Mouse (Mus musculus) bone marrow, adult 2 months (tissue): ENCODE data around the gene Slain1. TPM values are rescaled to one million over a fixed set of nuclear protein-coding genes. Genes with fewer than 3 reads are reported as not detected.

Source experiments
- H3K27ac ChIP-seq: fragments of 200-500 bp; 2 replicates; pipeline ENCODE4 v1.5.1; 2012; ENCODE audit warnings: low read depth, mild to moderate bottlenecking, control low read depth, inconsistent platforms, low read length; ENCODE audit not compliant: control insufficient read depth, poor library complexity, insufficient read depth
- H3K4me1 ChIP-seq: fragments of 200-500 bp; 2 replicates; pipeline ENCODE4 v1.6.1; 2011; ENCODE audit warnings: low read length; ENCODE audit not compliant: control insufficient read depth, insufficient read depth
- H3K4me3 ChIP-seq: fragments of 200-500 bp; replicated peaks from 2 replicates; pipeline ENCODE3; 2011; ENCODE audit warnings: mild to moderate bottlenecking, low read depth, low read length, control low read depth; ENCODE audit not compliant: control insufficient read depth
- CTCF ChIP-seq: fragments of 200-500 bp; IDR thresholded peaks from 2 replicates; pipeline ENCODE4 v1.5.1; 2011; ENCODE audit warnings: low read length, control low read depth; ENCODE audit not compliant: control insufficient read depth, insufficient read depth
- POLR2A ChIP-seq: fragments of 200-500 bp; IDR thresholded peaks from 2 replicates; pipeline ENCODE4 v1.6.1; 2011; ENCODE audit warnings: low read depth, mild to moderate bottlenecking, control low read depth, low read length, borderline replicate concordance; ENCODE audit not compliant: control insufficient read depth
- WGBS: fragments of 180-500 bp; shearing (Covaris S2); methylation state at CpG from one replicate; pipeline ENCODE4 v1.1.7; 2018; 5-methylcytosine and 5-hydroxymethylcytosine counted together
- polyA plus RNA-seq: library from polyadenylated mRNA; stranded (reverse); fragments of >200 nt; gene quantifications from 2 replicates; pipeline ENCODE4 v1.2.4, GENCODE M21; 2011; ENCODE audit warnings: low replicate concordance; ENCODE audit not compliant: missing spikeins, insufficient read depth, insufficient read length

Slain1 gene
- polyA plus RNA-seq = 1.1 and 5.3 TPM in 2 replicates

- WGBS = under 1% methylated on average over 32 of the region's 32 CpGs
- peak within 1 kb of the TSS; percentile 82 for H3K4me3 ChIP-seq
- peak within 1 kb of the TSS; percentile 91 for H3K27ac ChIP-seq
- TF ChIP-seq CTCF = no peak
- TF ChIP-seq POLR2A = peak; percentile 69; the same call in 1 of the 2 replicates
- H3K4me1 ChIP-seq = peaks cover 6% of the 10 kb centered on the region
These were observed at the start of gene Slain1 for GRCm38 (mm10) chr14:103649896-103650334. Gene Slain1, plus strand, starts transcription at chr14:103650228.

DNA sequence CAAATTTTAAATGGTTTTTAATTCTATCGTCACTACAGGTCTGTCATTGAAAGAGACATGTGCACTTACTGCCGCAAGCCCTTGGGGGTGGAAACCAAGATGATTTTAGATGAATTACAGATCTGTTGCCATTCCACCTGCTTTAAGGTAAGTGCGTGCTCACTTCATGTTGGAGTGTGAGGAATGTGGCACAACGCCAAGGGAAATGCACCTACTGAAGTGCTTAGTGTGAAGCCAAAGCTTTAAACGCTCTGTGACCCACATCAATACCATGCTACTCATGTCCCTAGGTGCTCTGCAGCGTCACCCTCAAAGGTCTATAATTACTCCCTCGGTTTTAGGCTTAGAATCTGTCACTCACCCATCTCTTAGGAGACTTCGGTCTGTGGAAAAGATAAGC, 42.0 kb upstream of the Slain1 start:
- no peak overlapping the region for H3K27ac ChIP-seq
- no peaks in the 10 kb centered on the region for H3K4me1 ChIP-seq
- no peak for TF ChIP-seq CTCF
- no peak for TF ChIP-seq POLR2A
- WGBS = 83% methylated on average over 8 of the region's 8 CpGs
- no peak overlapping the region for H3K4me3 ChIP-seq

- 87% methylated on average over 6 of the region's 6 CpGs for WGBS
- H3K27ac ChIP-seq = no peak overlapping the region
- no peaks in the 10 kb centered on the region for H3K4me1 ChIP-seq
- H3K4me3 ChIP-seq = no peak overlapping the region
- TF ChIP-seq CTCF (no peak), POLR2A (no peak)
These were observed 36.3 kb upstream of the Slain1 start for GRCm38 (mm10) chr14:103613573-103614271.

- Histone ChIP-seq H3K27ac (no peak overlapping the region), H3K4me1 (no peaks in the 10 kb centered on the region), H3K4me3 (no peak overlapping the region)
- TF ChIP-seq POLR2A (no peak), CTCF (no peak)
- WGBS = 80% methylated on average over 4 of the region's 4 CpGs
These were observed 35.8 kb upstream of the Slain1 start for GRCm38 (mm10) chr14:103614272-103614587.

GRCm38 (mm10) chr14:103619756-103620155, 30.3 kb upstream of the Slain1 start:
- no peak overlapping the region for H3K27ac ChIP-seq
- WGBS = 81% methylated on average over 4 of the region's 4 CpGs
- no peak overlapping the region for H3K4me3 ChIP-seq
- TF ChIP-seq CTCF (no peak), POLR2A (no peak)
- no peaks in the 10 kb centered on the region for H3K4me1 ChIP-seq

GRCm38 (mm10) chr14:103621207-103621606, 28.8 kb upstream of the Slain1 start:
- H3K4me3 ChIP-seq = no peak overlapping the region
- TF ChIP-seq POLR2A (no peak), CTCF (no peak)
- no peak overlapping the region for H3K27ac ChIP-seq
- no peaks in the 10 kb centered on the region for H3K4me1 ChIP-seq
- 87% methylated on average over 2 of the region's 2 CpGs for WGBS

GRCm38 (mm10) chr14:103626100-103626499, 23.9 kb upstream of the Slain1 start:
- WGBS = 79% methylated on average over 6 of the region's 6 CpGs
- Histone ChIP-seq H3K4me1 (no peaks in the 10 kb centered on the region), H3K27ac (no peak overlapping the region), H3K4me3 (no peak overlapping the region)
- TF ChIP-seq CTCF (no peak), POLR2A (no peak)

DNA sequence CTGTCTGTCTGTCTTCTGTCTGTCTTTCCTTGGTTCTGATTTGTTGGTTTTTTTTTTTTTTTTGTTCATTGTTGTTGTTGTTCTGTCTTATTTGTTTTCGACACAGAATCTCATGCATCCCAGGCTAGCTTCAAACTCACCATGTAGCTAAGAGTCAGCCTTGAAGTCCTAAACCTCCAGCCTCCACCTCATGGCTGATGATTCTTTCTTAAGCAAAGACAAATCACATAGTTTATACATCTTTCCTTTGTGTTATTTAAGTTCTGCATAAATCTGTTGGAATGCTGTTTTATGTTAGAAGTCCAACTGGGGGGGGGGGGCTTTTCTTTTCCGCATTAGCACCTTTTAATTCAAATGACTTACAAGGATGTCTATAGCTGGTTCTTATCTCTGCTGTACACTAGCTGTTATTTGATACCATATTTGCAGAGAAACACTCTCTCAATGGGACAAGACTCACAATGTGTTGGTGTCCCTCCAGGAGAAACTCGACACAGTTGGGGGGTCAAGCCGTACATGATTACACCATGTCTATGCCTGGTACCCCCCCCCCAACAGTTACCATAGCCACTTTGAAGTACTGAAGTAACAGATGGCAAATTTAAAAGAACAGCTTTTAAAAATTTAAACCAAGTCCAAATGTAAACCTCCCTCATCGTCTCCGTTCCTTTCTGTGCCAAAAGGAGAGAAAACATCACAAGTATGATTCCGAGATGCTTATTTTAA, 20.2 kb upstream of the Slain1 start:
- WGBS = 80% methylated on average over 7 of the region's 7 CpGs
- no peaks in the 10 kb centered on the region for H3K4me1 ChIP-seq
- TF ChIP-seq CTCF (no peak), POLR2A (no peak)
- H3K4me3 ChIP-seq = no peak overlapping the region
- H3K27ac ChIP-seq = no peak overlapping the region

DNA sequence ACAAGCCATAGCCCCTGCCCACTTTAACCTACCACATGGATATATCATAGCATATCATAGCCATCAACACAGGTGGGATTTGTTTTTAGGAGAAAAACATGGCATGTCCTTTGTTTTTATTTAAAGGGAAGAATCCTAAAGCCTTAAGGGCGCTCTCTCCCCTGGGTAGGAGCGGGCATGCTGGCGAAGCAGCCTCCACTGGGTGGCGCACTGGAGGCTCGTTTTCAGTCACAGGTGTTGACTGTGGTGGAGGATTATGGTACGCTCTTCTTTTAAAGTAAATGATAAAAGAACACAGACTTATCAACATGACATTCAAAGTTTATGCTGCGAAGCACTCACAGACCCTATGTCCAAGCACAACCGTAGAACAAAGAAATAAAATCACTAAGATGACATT, 19.5 kb upstream of the Slain1 start:
- Histone ChIP-seq H3K4me1 (no peaks in the 10 kb centered on the region), H3K27ac (no peak overlapping the region), H3K4me3 (no peak overlapping the region)
- WGBS = 84% methylated on average over 8 of the region's 8 CpGs
- TF ChIP-seq CTCF (peak; percentile 37; the same call in 1 of the 2 replicates), POLR2A (no peak)
